Mouse (Mus musculus) bone marrow, adult 2 months (tissue): ENCODE results near the gene Gm11639.

ENCODE experiments used
- CTCF ChIP-seq: fragments of 200-500 bp; IDR thresholded peaks from 2 replicates; pipeline ENCODE4 v1.5.1; 2011; ENCODE audit warnings: low read length, control low read depth; ENCODE audit not compliant: control insufficient read depth, insufficient read depth
- POLR2A ChIP-seq: fragments of 200-500 bp; IDR thresholded peaks from 2 replicates; pipeline ENCODE4 v1.6.1; 2011; ENCODE audit warnings: low read depth, mild to moderate bottlenecking, control low read depth, low read length, borderline replicate concordance; ENCODE audit not compliant: control insufficient read depth

DNA sequence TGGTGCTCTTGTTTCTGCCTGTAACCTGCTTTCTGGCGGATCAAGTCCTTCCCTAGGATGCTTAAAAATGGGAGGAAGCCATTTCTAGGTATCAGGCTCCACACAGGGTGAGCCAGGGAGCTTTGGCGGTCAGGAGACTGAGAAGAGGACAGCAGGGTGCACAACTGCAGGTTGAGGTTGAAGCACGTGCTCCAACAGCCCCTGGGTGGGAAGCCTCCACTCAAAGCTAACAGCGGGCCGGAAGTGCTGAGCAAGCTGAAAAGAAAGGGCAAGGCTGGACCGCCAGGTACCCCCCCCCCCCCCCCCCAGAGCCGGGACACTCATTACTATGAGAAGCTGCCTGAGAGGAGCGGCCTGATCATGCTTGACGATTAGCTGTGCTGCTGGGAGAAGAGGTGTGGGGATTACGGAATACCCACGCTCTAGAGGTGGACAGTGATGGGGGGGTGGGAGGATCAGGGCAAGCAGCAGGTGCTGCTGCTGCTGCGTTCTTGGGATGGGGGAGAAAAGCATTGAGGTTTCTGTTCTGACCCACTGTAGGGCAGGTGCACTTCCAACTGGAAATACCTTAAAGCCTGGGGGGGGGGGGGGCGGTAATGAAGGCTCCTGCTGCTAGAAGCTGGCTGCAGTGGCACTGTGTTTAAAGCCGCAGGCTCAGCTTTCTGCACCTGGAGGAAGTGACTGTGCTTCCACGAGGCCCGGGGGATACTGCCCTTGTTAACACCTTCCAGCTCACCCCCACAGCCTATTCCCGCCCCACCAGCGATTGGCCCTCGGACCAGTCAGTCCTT lies 465.9 kb downstream of the Gm11639 start:
- TF ChIP-seq CTCF (no peak), POLR2A (no peak)
